Mouse (Mus musculus): ENCODE data around the gene Ropn1l.

Gene Ropn1l

DNA sequence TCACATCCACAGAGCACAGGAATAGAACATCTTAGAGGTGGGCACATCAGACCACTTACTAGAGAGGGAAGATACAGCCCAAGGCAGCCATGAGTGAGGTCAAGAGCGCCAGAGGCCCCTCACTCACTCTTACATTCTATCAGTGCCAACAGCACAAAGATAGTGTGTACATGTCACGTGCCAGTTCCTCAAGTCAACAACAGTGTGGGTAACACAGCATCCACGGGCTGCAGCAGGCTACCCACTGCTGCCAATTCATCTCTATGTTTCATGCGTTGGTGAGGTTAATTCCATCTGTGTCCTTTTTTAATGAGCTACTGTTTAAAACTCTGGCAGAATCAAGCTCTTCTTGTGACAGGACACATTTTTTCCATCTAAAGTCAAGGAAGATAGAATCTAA, 10.8 kb downstream of the Ropn1l start:
- no peak for DNase-seq

DNA sequence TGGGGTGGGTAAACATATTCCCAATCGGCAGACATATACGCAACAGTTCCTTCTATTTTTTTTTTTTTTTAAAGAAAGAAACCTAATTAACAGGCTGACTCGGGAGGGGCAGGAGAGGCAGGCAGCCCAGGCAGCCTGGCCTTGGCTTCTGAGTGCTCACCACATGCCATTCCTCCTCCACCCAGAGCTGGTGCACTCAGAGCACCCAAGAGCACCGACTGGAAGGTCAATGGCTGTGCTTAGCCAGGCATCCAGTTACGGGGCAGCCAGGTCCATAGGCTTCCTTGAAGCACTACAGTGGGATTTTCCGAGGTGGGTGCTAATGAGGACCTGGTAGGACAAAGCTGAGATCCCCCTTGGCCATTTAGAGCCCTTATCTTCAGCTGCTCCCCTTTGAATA, 11.5 kb downstream of the Ropn1l start:
- no peak for DNase-seq

DNA sequence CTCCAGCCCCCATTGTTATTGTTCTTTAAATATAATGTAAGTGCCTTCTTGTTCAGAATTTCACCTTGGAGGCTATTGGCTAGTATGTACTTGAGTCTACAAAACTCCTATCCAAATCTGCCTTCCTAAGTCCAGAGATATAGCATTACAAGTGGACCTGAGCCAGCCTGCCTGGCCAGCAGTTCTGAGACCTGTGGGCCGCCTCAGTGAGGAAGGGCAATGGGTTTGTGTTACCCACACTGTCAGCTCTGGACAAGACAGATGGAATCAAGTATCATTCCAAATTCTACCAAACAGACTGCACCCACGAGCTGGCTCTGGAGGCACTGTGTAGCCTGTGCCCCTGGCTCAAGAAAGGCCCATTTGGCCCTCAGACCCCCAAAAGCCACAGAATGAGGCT, 16.7 kb downstream of the Ropn1l start:
- DNase-seq = no peak

DNA sequence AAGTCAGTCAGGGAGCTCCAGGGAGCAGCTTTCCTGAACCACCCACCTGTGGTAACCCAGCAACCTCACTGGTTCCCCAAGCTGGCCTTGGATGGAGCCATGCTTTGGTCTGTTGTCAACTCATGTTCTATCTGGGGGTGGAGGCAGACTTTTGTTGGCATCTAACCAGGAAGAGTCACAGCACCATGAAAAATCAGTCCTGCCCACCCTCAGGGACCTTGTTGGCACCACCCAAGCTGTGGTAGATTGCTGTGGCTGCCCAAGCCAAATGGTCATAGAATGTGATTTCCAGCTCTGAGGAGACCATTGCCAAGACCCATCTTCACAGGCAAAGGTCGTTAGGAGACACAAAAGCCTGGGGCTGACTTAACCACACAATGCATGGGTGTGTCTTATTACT, 17.5 kb downstream of the Ropn1l start:
- DNase-seq = no peak

DNA sequence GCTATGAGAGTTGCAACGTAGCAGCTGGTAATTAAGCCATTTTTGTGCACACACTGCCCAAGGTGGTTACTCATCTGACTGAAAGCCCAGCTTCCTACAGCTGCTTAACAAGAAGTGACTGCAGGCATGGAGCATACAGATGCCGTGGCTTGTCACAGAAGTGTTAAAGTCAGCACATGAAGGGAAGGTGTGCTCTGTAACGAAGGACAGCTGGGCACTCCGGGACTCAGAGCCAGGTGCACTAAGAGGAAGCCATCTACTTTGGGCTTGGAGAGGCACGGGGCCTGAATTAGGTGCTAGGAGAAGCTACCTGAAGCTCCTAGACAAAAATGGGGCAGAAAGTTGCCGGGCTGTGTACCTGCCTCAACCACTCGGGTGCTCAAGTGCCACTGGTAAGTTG, 19.8 kb downstream of the Ropn1l start:
- DNase-seq = no peak

DNA sequence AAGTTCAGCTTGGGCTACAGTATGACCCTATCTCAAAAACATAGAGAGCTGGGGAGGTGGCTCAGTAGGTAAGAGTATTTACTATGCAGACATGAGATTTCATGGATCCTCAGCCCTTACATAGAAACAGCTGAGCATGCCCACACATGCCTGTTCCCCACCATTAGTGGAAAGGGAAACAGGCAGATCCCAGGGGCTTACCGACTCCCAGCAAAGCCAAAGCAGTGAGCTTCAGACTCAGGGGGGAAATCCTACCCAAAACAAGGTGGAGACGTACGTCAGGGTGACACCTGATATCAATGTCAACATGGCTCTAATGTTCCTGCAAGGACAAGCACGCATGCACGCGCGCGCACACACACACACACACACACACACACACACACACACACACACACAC, 21.7 kb downstream of the Ropn1l start:
- no peak for DNase-seq

DNA sequence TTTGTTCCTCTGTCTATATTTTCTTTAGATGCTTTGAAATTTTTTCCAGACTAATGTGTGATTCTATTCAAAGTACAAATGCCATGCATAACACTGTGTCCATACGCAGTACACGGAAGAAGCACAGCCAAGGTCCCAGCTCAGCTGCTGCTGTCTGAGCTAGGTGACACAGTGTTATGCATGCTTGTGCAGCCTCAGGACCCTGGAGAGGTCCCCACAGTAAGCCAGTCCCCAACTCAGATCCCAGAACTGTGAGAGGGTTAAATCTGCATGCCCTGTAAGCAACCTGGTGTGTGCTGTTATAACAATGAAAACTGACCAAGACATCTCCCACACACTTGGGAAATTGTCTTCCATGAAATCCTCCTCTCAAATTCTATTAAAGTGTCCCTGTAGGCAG, 23.5 kb downstream of the Ropn1l start:
- DNase-seq = no peak

DNA sequence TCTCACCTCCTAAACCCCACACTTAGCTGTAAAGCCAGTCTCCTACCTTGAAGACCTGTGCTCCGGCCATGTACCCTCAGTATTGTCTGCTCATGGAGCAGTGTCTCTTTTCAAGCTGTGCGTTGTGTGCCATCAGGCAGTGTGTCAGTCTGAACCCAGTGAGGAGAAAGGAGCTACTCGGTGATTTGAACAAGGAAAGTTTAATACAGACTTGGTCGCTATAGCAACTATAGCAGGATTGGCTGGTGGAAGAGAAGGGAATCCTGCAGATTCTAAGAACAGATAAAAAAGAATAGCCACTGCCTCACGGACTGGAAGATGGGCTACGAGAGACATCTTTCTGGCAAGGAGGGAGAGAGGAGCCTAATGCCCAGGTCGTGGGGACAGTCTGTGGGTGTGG, 24.1 kb downstream of the Ropn1l start:
- DNase-seq = no peak

DNA sequence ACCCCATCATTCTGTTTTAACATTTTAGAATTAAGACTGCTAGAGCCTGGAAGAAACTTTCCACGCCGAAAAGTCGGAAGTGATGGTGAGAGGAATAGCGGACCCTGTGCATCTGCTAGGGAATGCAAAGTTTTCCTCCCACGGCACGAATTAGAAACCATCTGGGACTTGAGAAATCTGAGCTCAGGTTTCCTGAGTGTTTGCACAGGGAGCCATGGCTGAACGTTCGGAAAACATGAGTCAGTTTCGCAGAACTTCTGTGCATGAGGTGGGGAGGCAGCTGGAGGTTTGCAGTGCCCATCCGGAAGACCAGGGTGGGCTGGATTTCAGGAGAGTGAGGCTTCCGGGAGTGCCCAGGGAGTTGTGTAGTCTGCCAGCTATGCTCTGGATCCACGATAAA, 25.0 kb downstream of the Ropn1l start:
- DNase-seq = no peak

DNA sequence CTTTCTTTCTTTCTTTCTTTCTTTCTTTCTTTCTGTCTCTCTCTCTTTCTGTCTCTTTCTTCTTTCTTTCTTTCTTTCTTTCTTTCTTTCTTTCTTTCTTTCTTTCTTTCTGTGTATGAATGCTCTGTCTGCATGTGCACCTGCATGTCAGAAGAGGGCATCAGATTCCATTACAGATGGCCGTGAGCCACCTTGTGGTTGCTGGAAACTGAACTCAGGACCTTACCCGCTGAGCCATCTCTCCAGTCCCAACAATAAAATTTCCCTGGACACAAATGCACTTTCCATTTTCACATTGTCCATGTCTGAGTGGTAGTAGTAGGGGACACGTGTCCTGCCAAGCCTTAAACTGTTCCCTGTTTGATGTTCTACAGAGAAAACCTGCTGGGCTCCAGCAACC, 26.1 kb downstream of the Ropn1l start:
- DNase-seq = no peak

DNA sequence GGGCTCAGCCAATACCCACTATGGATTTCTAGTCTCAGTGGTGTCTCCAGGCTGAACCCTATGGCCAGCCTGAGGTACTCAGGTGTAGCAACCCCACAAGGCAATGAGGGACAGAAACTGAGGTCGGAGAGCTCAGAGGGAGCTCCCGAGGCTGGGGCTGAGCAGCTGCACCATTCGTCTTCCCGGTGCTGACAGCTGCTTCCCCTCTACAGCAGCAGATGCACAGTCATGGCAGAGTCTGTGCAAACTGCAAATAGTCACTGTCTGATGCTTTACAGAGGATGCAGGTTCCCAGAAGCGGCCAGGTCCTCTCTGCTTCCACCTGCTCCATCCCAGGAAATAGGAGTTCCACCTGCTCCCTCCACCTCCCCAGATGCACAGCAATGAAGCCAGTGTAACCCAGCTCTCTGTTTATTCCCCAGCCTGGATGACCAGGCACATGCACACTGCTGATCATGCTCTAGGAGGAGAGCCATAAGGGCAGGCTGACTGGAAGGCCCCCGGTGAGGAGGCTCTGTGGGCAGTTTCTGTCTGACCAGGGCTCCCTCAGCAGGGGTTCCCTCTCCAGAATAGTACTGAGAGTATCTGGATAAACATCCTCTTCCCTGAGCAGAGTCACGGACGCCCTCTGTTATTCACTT, 27.4 kb downstream of the Ropn1l start:
- no peak for DNase-seq

DNA sequence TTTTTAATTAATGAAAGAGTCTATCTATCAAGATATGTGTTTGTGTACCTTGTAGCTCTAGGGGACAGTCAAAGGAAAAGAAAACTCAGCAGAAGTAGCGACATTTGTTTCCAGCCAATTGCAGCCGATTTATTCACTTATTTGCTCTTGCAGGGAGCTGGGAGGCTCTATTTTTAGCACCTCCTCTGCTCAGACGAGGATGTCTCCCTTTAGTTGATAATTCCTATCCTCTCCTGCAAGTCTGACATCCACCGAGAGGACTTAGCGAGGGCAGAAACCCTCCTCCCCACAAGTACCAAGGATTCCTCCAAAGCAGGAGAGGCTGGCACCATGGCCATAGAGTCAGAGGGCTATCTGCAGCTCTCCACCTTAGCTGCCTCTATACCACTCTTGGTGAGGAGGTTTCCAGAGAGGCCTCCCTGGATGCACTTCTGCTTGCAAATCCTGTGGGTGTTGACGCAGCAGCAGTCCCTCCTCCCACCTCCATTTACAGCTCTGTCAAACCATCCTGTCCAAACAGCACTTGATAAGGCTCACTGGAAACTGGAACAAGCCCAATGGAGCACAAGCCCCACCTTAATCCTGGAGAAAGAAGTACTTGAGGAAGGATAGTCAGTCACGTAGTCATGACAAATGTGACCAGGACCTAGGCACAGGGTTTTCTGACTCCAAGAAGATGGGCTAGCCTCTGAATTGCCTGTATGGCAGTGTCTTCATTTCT, 30.7 kb downstream of the Ropn1l start:
- DNase-seq = no peak

DNA sequence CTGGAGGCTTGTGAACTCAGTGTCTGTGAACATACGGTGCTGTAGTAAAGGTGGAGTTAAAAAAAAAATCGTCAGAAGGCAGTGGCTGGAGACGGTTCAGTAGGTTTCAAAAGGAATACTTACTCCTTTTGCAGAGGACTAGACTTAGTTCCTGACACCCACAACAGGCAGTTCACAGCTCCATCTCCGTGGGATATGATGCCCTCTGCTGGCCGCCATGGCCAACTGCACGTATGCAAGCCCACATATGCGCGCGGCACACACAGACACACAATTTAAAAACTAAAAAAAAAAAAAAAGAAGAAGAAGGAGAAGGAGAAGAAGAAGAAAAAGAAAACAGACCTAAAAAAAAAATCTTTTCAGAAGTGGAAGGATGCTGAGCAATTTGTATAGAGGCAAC, 34.5 kb downstream of the Ropn1l start:
- DNase-seq = peak; percentile 28

DNA sequence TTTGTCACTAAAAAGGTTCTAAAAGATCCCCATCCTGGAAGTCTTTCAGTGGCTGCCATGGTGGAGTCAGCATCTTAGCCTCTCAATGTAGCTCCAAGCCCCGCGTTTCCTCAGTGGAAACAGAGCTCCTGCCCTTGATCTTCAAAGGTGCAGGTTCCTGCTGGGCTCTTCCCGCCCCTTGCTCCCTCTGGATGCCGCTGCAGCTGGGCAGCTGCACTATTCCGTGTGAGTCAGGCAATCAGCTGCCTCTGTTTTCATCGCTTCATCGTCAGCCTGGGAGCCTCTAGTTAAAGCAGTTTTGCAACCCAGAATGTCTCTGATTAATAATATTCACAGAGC, 34.9 kb downstream of the Ropn1l start:
- no peak for DNase-seq

DNA sequence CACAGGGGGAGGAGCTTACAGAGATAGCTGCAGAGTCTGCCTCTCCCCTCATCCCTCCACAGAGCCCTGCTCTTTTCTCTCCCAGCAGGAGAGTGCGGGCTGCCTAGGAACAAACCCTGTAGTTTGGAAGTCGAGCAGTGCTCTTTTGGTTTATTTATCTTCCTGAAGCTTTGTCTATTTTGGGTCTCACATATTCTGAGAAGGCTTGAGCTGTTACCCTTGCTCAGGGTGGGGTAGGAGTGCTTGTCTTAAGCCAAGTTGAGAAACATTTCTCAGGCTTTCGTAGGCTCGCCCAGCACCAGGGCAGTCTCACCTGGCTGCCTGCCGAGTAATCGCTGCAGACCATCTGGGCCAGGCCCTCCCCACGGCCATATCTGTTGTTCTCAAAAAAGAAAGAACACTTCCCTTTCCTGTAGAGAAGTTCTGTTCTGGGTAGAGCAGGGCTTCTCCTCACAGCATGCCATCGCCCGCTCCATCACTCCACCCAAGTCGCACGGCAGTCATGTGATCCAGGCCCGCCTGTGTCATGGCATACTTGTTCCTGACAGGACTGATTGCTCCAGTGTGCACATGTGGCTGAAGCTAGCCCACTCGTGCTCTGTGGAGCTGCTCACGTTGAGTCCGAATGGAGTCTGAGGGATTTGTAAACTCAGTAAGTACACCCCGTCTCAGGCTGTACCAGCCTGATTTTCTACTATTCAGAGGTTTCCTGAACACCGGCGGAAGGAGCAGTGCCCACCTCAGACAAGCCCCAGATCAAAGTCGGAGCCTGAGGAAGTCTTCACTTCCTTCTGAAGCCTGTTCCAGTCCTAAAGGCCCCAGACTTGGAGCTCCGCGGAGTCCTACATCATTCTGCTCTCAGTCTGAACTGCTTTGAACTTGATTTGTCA, 35.5 kb downstream of the Ropn1l start:
- peak; percentile 62 for DNase-seq

DNA sequence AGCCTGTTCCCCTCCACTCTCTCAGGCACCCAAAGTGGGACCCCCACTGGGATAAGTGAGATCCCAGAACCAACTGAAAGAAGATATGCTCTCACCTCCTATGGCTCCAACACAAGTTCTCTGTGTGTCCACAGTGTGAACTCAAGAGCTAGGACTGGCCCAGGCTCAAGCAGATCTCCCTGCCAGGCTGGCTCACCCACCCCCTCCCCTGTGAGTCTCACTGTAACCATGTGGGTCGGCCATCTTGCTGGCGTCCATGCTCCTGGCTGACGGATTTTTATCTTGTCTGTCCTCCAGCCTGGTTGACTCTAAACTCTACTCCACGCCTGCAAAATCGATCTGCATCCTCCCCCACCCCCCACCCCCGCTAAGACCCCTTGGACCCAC, 36.1 kb downstream of the Ropn1l start:
- no peak for DNase-seq

DNA sequence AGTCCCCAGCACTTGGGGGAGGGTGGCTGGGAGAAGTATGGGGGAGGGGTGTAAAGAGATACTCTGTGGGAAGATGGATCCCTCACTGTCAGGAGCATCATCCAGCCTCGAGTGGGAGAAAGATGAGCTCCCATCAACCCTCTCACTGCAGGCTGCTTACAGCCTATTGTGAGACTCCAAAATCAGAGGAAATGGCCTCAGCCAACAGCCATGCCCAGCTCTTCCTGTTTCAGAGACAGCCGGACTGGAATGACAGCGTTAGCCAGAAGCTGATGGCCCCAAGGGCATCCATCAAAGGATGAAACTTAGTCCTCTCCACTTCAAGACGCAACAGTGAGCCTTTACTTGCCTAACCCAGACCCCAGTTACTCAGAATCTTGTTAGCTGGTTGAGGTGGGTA, 38.4 kb downstream of the Ropn1l start:
- no peak for DNase-seq

DNA sequence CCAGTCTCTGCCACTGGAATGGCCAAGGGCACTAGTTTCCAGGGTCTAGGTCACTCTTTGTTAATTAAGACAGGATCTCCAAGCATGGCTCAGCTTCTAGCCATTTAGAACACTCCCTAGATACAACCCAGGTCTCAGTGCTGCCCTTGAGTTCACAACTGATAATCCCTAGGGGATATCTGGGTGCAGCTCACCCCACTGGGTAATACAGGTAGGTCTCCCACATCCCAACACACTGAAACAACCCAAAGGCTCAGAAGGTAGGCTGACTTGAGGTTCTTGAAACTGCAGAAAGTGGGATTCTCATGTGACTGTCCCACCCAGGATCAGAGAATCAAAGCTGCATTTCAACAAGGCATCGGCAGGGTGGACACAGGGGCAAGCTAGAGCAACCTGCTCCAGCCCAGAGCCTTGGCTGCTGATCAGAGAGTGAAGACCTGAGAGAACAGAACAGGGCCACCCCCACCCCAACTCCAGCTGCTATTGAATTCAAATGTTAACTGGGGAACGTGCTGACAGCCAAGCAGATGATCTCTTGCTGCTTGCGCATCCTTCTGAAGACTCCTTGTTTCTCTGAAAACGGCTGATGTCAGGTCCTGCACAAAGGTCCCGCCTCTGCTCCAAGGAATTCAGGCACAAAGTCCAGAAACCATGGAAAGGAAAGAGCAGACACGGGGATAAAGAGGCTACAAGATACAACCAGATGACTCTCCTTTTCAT, 39.2 kb downstream of the Ropn1l start:
- no peak for DNase-seq

DNA sequence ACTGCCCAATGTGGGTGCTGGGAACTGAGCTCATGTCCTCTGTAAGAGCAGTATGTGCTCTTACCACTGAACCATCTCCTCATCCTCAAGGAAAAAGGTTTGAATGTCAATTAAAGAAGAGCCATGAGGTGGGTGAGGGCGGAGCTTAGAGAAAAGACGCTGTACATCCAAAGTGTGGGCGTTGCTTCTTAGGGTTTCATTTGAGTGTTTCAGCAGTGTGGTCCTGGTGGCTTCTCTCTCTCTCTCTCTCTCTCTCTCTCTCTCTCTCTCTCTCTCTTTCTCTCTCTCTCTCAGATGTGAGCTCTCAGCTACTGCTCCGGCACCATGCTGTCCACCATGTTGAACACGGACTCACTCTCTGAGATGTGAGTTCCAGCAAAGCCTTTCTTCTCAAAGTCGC, 39.9 kb downstream of the Ropn1l start:
- DNase-seq = no peak

DNA sequence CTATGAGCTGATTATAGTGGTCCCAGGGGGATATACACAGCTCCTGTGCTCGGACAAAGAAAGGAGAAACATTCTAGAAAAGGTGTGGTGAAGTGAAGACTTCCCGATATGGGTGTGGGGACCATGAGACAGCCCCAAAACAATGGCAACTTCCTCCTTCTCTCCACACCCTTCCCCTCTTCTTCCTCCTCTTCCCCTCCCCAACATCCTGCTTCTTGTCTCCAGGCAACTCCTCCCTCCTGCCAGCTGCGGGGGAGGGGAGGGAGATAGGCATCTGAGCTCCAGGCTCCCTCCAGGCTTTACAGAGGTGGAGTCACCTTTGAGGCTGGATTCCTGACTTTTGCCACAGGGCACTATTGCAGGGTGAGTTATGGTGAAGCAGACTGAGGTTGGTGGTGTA, 40.6 kb downstream of the Ropn1l start:
- DNase-seq = no peak

DNA sequence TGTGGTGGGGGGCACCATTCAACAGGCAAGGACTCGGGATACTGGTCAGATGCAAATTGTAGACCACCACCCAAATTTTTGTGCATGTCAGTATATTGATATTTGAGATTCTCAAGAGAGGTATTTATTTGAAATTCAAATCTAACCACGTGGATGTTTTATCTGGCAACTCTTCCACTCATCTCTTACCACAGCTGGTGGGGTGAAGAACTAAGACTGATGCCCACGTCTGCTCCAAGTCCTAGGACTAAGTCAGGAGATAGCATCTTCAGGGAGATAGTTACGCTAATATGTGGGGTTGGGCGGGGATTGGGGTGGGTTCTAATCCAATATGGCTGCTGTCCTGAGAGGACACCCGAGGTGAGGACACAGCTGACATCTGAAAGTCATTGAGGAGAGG, 41.1 kb downstream of the Ropn1l start:
- no peak for DNase-seq

DNA sequence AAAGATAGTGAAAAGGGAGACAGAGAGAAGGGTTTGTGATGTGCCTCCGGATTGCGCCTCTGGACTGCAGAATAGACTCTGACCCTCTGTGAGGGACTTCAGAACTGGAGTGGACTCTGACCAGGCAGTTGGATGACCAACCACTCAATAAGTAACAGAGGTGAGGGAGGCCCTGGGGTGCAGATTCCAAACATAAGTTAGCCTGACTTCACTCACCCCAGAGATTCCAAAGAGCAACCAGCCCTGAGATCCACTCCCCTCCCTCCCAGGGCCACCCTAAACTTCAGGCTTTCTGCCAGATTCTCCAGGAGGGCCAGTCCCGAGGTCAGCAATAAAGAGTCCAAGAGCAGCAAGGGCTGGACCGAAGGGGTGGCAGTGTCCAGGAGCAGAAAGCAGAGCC, 46.0 kb downstream of the Ropn1l start:
- DNase-seq = no peak

DNA sequence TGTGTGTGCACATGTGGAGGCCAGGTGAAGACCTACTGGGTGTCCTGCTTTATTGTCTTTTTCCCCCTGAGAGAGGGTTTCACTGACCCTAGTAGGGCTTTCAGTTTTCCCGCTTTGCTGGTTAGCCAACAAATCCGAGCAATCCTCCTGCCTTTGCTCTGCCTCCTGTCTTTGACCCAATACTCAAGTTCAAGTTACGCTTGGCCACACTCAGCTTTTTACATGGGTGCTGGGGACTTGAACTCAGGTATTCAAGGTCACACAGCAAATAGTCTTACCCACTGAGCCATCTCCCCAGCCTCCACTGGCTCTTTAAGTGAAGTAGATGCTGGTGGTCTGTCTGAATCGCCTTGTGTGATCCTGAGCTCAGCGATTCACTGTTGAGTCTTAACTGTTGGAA, 46.7 kb downstream of the Ropn1l start:
- DNase-seq = no peak

DNA sequence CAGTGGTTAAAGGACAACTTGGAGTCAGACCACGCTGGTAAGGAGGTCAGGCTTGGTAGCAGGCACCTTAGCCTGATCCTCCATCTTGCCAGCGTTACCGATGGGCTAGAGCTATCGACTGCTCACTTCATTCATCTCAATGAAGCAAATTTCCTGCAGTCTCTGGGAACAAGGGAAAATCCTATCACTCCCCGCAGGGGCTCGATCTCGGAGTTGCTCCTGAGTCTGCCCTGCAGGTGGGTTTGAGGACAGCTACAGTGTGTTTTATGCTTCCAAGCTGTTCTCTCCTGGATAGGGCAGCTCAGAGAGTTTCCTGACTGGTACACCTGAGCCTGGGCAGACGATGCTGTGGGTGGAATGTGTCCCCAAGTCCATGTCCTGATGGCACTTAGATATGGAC, 49.2 kb downstream of the Ropn1l start:
- no peak for DNase-seq

Data from cerebellum, adult 11 months (tissue).